Mouse (Mus musculus): ENCODE data around the gene D10Wsu102e. TPM values are rescaled to one million over a fixed set of nuclear protein-coding genes. Genes with fewer than 3 reads are reported as not detected.

D10Wsu102e gene
- polyA plus RNA-seq, 1 experiment from 2014 or later = 0.97 TPM

GRCm38 (mm10) chr10:83353680-83354332 lies 6.2 kb upstream of the D10Wsu102e start:
- no peak for DNase-seq (ENCODE audit: low spot score)
- Histone ChIP-seq H3K4me3 (ENCODE audit: low read depth, low read length) (no peak overlapping the region), H3K4me1 (ENCODE audit: control insufficient read depth, insufficient read depth, low read length) (no peaks in the 10 kb centered on the region), H3K9ac (ENCODE audit: low read length) (no peak overlapping the region), H3K9me3 (ENCODE audit: control insufficient read depth, low read length) (no peaks in the 10 kb centered on the region), H3K27ac (ENCODE audit: low read depth, low read length) (no peak overlapping the region), H3K27me3 (ENCODE audit: control insufficient read depth, insufficient read depth, low read length) (no peaks in the 10 kb centered on the region), H3K36me3 (ENCODE audit: control insufficient read depth, insufficient read depth, low read length) (no peaks in the 10 kb centered on the region), H3K4me2 (ENCODE audit: low read depth) (no peak overlapping the region)
- WGBS = 63% methylated on average over 14 of the region's 14 CpGs
- ATAC-seq (ENCODE audit: insufficient read depth, low FRiP score, low TSS enrichment) = no peak

GRCm38 (mm10) chr10:83354333-83354719 lies 5.7 kb upstream of the D10Wsu102e start:
- ATAC-seq (ENCODE audit: insufficient read depth, low FRiP score, low TSS enrichment) = no peak
- Histone ChIP-seq H3K36me3 (ENCODE audit: control insufficient read depth, insufficient read depth, low read length) (no peaks in the 10 kb centered on the region), H3K4me1 (ENCODE audit: control insufficient read depth, insufficient read depth, low read length) (no peaks in the 10 kb centered on the region), H3K4me2 (ENCODE audit: low read depth) (no peak overlapping the region), H3K27me3 (ENCODE audit: control insufficient read depth, insufficient read depth, low read length) (no peaks in the 10 kb centered on the region), H3K27ac (ENCODE audit: low read depth, low read length) (no peak overlapping the region), H3K9me3 (ENCODE audit: control insufficient read depth, low read length) (no peaks in the 10 kb centered on the region), H3K4me3 (ENCODE audit: low read depth, low read length) (no peak overlapping the region), H3K9ac (ENCODE audit: low read length) (no peak overlapping the region)
- DNase-seq (ENCODE audit: low spot score) = no peak
- WGBS = 79% methylated on average over 8 of the region's 8 CpGs

GRCm38 (mm10) chr10:83356416-83356815 lies 3.6 kb upstream of the D10Wsu102e start:
- no peaks in the 10 kb centered on the region for H3K36me3 ChIP-seq (ENCODE audit: control insufficient read depth, insufficient read depth, low read length)
- no peak overlapping the region for H3K9ac ChIP-seq (ENCODE audit: low read length)
- DNase-seq (ENCODE audit: low spot score) (no peak), ATAC-seq (ENCODE audit: insufficient read depth, low FRiP score, low TSS enrichment) (no peak)
- no peak overlapping the region for H3K4me2 ChIP-seq (ENCODE audit: low read depth)
- no peaks in the 10 kb centered on the region for H3K27me3 ChIP-seq (ENCODE audit: control insufficient read depth, insufficient read depth, low read length)
- H3K4me1 ChIP-seq (ENCODE audit: control insufficient read depth, insufficient read depth, low read length) = peaks cover 5% of the 10 kb centered on the region
- no peaks in the 10 kb centered on the region for H3K9me3 ChIP-seq (ENCODE audit: control insufficient read depth, low read length)
- H3K27ac ChIP-seq (ENCODE audit: low read depth, low read length) = no peak overlapping the region
- 87% methylated on average over 12 of the region's 12 CpGs for WGBS
- no peak overlapping the region for H3K4me3 ChIP-seq (ENCODE audit: low read depth, low read length)

GRCm38 (mm10) chr10:83359451-83359850 lies 570 bp upstream of the D10Wsu102e start:
- no peak overlapping the region for H3K27ac ChIP-seq (ENCODE audit: low read depth, low read length)

GRCm38 (mm10) chr10:83360356-83360755 lies 335 bp downstream of the D10Wsu102e start:
- Histone ChIP-seq H3K4me2 (ENCODE audit: low read depth) (peak overlapping the region; percentile 70), H3K4me3 (ENCODE audit: low read depth, low read length) (peak overlapping the region; percentile 91), H3K27me3 (ENCODE audit: control insufficient read depth, insufficient read depth, low read length) (no peaks in the 10 kb centered on the region), H3K36me3 (ENCODE audit: control insufficient read depth, insufficient read depth, low read length) (peaks cover 2% of the 10 kb centered on the region; the same call in 1 of the 2 replicates), H3K9me3 (ENCODE audit: control insufficient read depth, low read length) (no peaks in the 10 kb centered on the region), H3K9ac (ENCODE audit: low read length) (peak overlapping the region; percentile 88), H3K4me1 (ENCODE audit: control insufficient read depth, insufficient read depth, low read length) (peaks cover 7% of the 10 kb centered on the region), H3K27ac (ENCODE audit: low read depth, low read length) (peak overlapping the region; percentile 64)
- 0% methylated on average over 36 of the region's 40 CpGs for WGBS
- no peak for DNase-seq (ENCODE audit: low spot score)
- ATAC-seq (ENCODE audit: insufficient read depth, low FRiP score, low TSS enrichment) = peak; percentile 71

More at GRCm38 (mm10) chr10:83359451-83359850, 570 bp upstream of the D10Wsu102e start:
- Histone ChIP-seq H3K4me2 (ENCODE audit: low read depth) (peak overlapping the region; percentile 70), H3K4me3 (ENCODE audit: low read depth, low read length) (peak overlapping the region; percentile 91), H3K4me1 (ENCODE audit: control insufficient read depth, insufficient read depth, low read length) (peaks cover 7% of the 10 kb centered on the region), H3K9ac (ENCODE audit: low read length) (peak overlapping the region; percentile 46; the same call in 1 of the 2 replicates), H3K27me3 (ENCODE audit: control insufficient read depth, insufficient read depth, low read length) (no peaks in the 10 kb centered on the region), H3K9me3 (ENCODE audit: control insufficient read depth, low read length) (no peaks in the 10 kb centered on the region), H3K36me3 (ENCODE audit: control insufficient read depth, insufficient read depth, low read length) (peaks cover 2% of the 10 kb centered on the region; the same call in 1 of the 2 replicates)
- ATAC-seq (ENCODE audit: insufficient read depth, low FRiP score, low TSS enrichment) (no peak), DNase-seq (ENCODE audit: low spot score) (no peak)
- WGBS = 94% methylated on average over 4 of the region's 4 CpGs

GRCm38 (mm10) chr10:83361643-83362382 lies 1.8 kb downstream of the D10Wsu102e start:
- H3K9me3 ChIP-seq (ENCODE audit: control insufficient read depth, low read length) = no peaks in the 10 kb centered on the region
- H3K9ac ChIP-seq (ENCODE audit: low read length) = no peak overlapping the region
- peak; percentile 26 for DNase-seq (ENCODE audit: low spot score)
- no peaks in the 10 kb centered on the region for H3K27me3 ChIP-seq (ENCODE audit: control insufficient read depth, insufficient read depth, low read length)
- peak overlapping the region; percentile 70 for H3K4me2 ChIP-seq (ENCODE audit: low read depth)
- H3K36me3 ChIP-seq (ENCODE audit: control insufficient read depth, insufficient read depth, low read length) = peaks cover 7% of the 10 kb centered on the region
- no peak for ATAC-seq (ENCODE audit: insufficient read depth, low FRiP score, low TSS enrichment)
- no peak overlapping the region; the same call in 1 of the 2 replicates for H3K4me3 ChIP-seq (ENCODE audit: low read depth, low read length)
- 61% methylated on average over 5 of the region's 5 CpGs for WGBS
- no peak overlapping the region for H3K27ac ChIP-seq (ENCODE audit: low read depth, low read length)
- H3K4me1 ChIP-seq (ENCODE audit: control insufficient read depth, insufficient read depth, low read length) = peaks cover 7% of the 10 kb centered on the region

- H3K36me3 ChIP-seq (ENCODE audit: control insufficient read depth, insufficient read depth, low read length) = peaks cover 7% of the 10 kb centered on the region
Measured at GRCm38 (mm10) chr10:83363451-83363850, 3.4 kb downstream of the D10Wsu102e start.

GRCm38 (mm10) chr10:83368918-83369317 lies 8.9 kb downstream of the D10Wsu102e start:
- WGBS = 83% methylated on average over 5 of the region's 5 CpGs
- H3K27me3 ChIP-seq (ENCODE audit: control insufficient read depth, insufficient read depth, low read length) = no peaks in the 10 kb centered on the region
- H3K4me3 ChIP-seq (ENCODE audit: low read depth, low read length) = no peak overlapping the region
- H3K9ac ChIP-seq (ENCODE audit: low read length) = no peak overlapping the region
- no peak overlapping the region for H3K4me2 ChIP-seq (ENCODE audit: low read depth)
- H3K36me3 ChIP-seq (ENCODE audit: control insufficient read depth, insufficient read depth, low read length) = peaks cover 13% of the 10 kb centered on the region
- H3K4me1 ChIP-seq (ENCODE audit: control insufficient read depth, insufficient read depth, low read length) = no peaks in the 10 kb centered on the region
- H3K9me3 ChIP-seq (ENCODE audit: control insufficient read depth, low read length) = no peaks in the 10 kb centered on the region
- DNase-seq (ENCODE audit: low spot score) (no peak), ATAC-seq (ENCODE audit: insufficient read depth, low FRiP score, low TSS enrichment) (no peak)
- no peak overlapping the region for H3K27ac ChIP-seq (ENCODE audit: low read depth, low read length)

More at GRCm38 (mm10) chr10:83363451-83363850, 3.4 kb downstream of the D10Wsu102e start:
- ATAC-seq (ENCODE audit: insufficient read depth, low FRiP score, low TSS enrichment) (no peak), DNase-seq (ENCODE audit: low spot score) (no peak)
- Histone ChIP-seq H3K9me3 (ENCODE audit: control insufficient read depth, low read length) (no peaks in the 10 kb centered on the region), H3K9ac (ENCODE audit: low read length) (no peak overlapping the region), H3K27me3 (ENCODE audit: control insufficient read depth, insufficient read depth, low read length) (no peaks in the 10 kb centered on the region), H3K4me2 (ENCODE audit: low read depth) (no peak overlapping the region), H3K4me1 (ENCODE audit: control insufficient read depth, insufficient read depth, low read length) (peaks cover 7% of the 10 kb centered on the region), H3K4me3 (ENCODE audit: low read depth, low read length) (no peak overlapping the region), H3K27ac (ENCODE audit: low read depth, low read length) (no peak overlapping the region)
- WGBS = 96% methylated on average over 8 of the region's 8 CpGs
